Mouse (Mus musculus) midbrain, postnatal 0 days (tissue): ENCODE data around the gene Nolc1. TPM values are rescaled to one million over a fixed set of nuclear protein-coding genes. Genes with fewer than 3 reads are reported as not detected.

Experiments
- ATAC-seq: fragments of 200-750 bp; cut with Nextera tagmentation; 2 replicates; pipeline ENCODE4 v1.8.0; 2017; ENCODE audit warnings: moderate number of reproducible peaks, mild to moderate bottlenecking, moderate TSS enrichment, moderate library complexity; ENCODE audit not compliant: low FRiP score
- DNase-seq: peaks from one replicate; pipeline ENCODE4 v3.0.0-alpha.2; 2015; ENCODE audit warnings: low spot score
- H3K27ac ChIP-seq: fragments of 300-500 bp; sonication (generic); 2 replicates; pipeline ENCODE4 v1.5.1; 2014; ENCODE audit warnings: low read depth, mild to moderate bottlenecking, low read length, mixed read lengths
- H3K27me3 ChIP-seq: fragments of 300-500 bp; sonication (generic); 2 replicates; pipeline ENCODE4 v1.6.1; 2014; ENCODE audit warnings: low read length, control low read depth, mixed read lengths; ENCODE audit not compliant: insufficient read depth
- H3K36me3 ChIP-seq: fragments of 300-500 bp; sonication (generic); 2 replicates; pipeline ENCODE4 v1.6.1; 2014; ENCODE audit warnings: low read length, control low read depth, mixed read lengths; ENCODE audit not compliant: insufficient read depth
- H3K4me1 ChIP-seq: fragments of 300-500 bp; sonication (generic); 2 replicates; pipeline ENCODE4 v1.6.1; 2014; ENCODE audit warnings: mild to moderate bottlenecking, control low read depth, antibody characterized with exemption, low read length, mixed read lengths; ENCODE audit not compliant: insufficient read depth
- H3K4me2 ChIP-seq: fragments of 300-500 bp; sonication (generic); 2 replicates; pipeline ENCODE4 v1.6.1; 2014; ENCODE audit warnings: low read depth, mild to moderate bottlenecking, low read length, mixed read lengths; ENCODE audit not compliant: poor library complexity, severe bottlenecking
- H3K4me3 ChIP-seq: fragments of 300-500 bp; sonication (generic); 2 replicates; pipeline ENCODE4 v1.5.1; 2014; ENCODE audit warnings: low read depth, mild to moderate bottlenecking, low read length, moderate library complexity
- H3K9ac ChIP-seq: fragments of 300-500 bp; sonication (generic); replicated peaks from 2 replicates; pipeline ENCODE4 v1.6.1; 2014; ENCODE audit warnings: mild to moderate bottlenecking, low read length, moderate library complexity, mixed read lengths; ENCODE audit not compliant: poor library complexity, severe bottlenecking
- H3K9me3 ChIP-seq: fragments of 300-500 bp; sonication (generic); 2 replicates; pipeline ENCODE4 v1.6.1; 2016; ENCODE audit warnings: low read length, control low read depth
- CTCF ChIP-seq: IDR thresholded peaks from 2 replicates; pipeline ENCODE4 v1.5.1; 2016; ENCODE audit warnings: antibody characterized with exemption, mild to moderate bottlenecking
- WGBS: fragments of 180-500 bp; shearing (Covaris S2); extraction: QIAGEN DNeasy Blood & Tissue Kit; methylation state at CpG from one replicate; pipeline ENCODE4 v1.1.7; 2014; 5-methylcytosine and 5-hydroxymethylcytosine counted together
- polyA plus RNA-seq: library from polyadenylated mRNA; unstranded; fragments of >200 nt; fragmentation: Nextera tagmentation; extraction: Ambion mirVana; gene quantifications from 2 replicates; pipeline ENCODE4 v1.2.1, GENCODE M21; 2015
- total RNA-seq: library from RNA; depleted of rRNA; stranded (reverse); fragments of >200 nt; gene quantifications from 2 replicates; pipeline ENCODE4 v1.2.3, GENCODE M21; 2014

Nolc1 gene
- total and polyA plus RNA-seq, 2 experiments from 2014 or later, result 26.0 to 63.5 TPM

DNA sequence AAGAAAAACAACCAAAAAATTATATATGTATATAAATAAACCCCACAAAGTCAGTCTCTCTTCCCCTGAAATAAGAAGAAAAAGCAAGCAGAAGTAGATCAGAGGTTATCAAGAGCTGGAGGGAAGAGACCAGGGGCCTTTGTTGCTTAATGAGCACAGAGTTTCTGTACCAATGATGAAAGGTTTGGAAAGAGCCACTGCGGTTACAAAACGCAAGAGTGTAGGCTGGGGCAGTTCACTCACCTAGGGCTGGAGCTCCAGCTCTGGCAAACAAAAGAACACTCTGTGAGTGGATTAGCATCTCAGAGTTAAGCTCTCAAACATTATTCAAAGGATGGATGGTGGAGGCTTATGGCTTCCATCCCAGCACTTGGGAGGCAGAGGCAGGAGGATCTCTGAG is 34.6 kb downstream of the Nolc1 start:
- Histone ChIP-seq H3K4me3 (no peak overlapping the region), H3K27me3 (no peaks in the 10 kb centered on the region), H3K36me3 (no peaks in the 10 kb centered on the region), H3K9ac (no peak overlapping the region), H3K27ac (no peak overlapping the region), H3K4me2 (no peak overlapping the region), H3K4me1 (no peaks in the 10 kb centered on the region), H3K9me3 (no peaks in the 10 kb centered on the region)
- 68% methylated on average over 2 of the region's 2 CpGs for WGBS
- ATAC-seq (no peak), DNase-seq (no peak)
- no peak for TF ChIP-seq CTCF

DNA sequence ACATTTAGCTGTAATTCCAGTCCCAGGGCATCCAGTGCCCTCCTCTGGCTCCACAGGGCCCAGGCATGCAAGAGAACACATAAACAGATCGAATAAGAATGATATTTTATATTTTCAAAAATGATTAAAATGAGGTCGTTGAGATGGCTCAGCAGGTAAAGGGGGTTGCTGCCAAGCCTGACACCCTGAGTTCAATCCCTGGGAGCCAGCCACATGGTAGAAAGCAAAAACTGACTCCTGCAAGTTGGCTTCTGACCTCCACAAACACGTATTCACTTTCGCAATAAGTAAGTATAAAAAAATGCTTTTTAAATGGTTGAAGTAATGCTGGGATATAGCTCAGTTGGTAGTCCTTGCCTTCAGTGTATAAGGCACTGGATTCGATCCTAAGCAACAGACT is 35.1 kb downstream of the Nolc1 start:
- Histone ChIP-seq H3K4me2 (no peak overlapping the region), H3K4me1 (no peaks in the 10 kb centered on the region), H3K36me3 (no peaks in the 10 kb centered on the region), H3K9me3 (no peaks in the 10 kb centered on the region), H3K27ac (no peak overlapping the region), H3K27me3 (no peaks in the 10 kb centered on the region), H3K9ac (no peak overlapping the region), H3K4me3 (no peak overlapping the region)
- WGBS, result 85% methylated on average over 5 of the region's 5 CpGs
- TF ChIP-seq CTCF, result no peak
- ATAC-seq, result no peak
- DNase-seq, result no peak

DNA sequence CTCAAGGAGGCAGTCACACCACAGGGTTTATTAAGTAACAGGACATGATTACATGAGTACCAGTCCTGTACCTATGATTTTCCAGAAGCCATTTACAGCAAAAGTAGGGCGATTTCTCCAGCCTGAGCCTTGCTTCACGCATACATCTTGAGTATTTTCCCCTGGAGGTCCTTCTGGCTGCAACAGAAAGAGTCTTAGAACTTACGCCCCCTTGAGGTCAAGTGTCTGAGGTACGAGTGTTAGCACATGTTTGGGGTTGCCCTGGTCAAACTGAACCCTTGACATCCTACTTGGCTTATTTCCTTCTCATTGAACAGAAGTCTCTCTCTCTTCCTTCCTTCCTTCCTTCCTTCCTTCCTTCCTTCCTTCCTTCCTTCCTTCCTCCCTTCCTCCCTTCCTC is 39.0 kb downstream of the Nolc1 start:
- ATAC-seq (no peak), DNase-seq (no peak)
- Histone ChIP-seq H3K4me3 (no peak overlapping the region), H3K27ac (no peak overlapping the region), H3K36me3 (no peaks in the 10 kb centered on the region), H3K4me2 (no peak overlapping the region), H3K27me3 (no peaks in the 10 kb centered on the region), H3K9ac (no peak overlapping the region), H3K9me3 (no peaks in the 10 kb centered on the region), H3K4me1 (no peaks in the 10 kb centered on the region)
- WGBS, result 65% methylated on average over 4 of the region's 4 CpGs
- TF ChIP-seq CTCF, result no peak

DNA sequence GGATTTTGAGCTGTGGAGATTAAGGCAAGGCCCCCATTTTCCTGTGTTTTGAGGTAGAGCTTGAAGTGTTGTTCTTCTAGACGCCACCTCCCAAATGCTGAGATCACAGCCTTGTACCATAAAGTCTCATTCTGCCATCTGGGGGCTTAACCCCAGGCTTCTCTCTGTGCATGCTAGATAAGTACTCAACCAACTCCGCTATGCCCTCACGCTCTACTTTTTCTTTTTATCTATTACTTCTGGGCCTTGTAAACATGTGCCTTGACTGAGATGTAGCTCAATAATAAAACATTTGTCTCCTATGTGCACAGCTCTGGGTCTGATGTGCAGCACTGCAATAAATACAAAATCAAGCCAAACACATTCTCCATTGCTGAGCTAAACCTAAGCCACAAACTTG is 43.8 kb downstream of the Nolc1 start:
- DNase-seq (no peak), ATAC-seq (no peak)
- H3K4me2 ChIP-seq, result no peak overlapping the region
- H3K9me3 ChIP-seq, result no peaks in the 10 kb centered on the region
- TF ChIP-seq CTCF, result no peak
- H3K36me3 ChIP-seq, result no peaks in the 10 kb centered on the region
- H3K27me3 ChIP-seq, result no peaks in the 10 kb centered on the region
- no peak overlapping the region for H3K27ac ChIP-seq
- H3K9ac ChIP-seq, result no peak overlapping the region
- H3K4me3 ChIP-seq, result no peak overlapping the region
- WGBS, result 79% methylated on average over 3 of the region's 3 CpGs
- no peaks in the 10 kb centered on the region for H3K4me1 ChIP-seq

DNA sequence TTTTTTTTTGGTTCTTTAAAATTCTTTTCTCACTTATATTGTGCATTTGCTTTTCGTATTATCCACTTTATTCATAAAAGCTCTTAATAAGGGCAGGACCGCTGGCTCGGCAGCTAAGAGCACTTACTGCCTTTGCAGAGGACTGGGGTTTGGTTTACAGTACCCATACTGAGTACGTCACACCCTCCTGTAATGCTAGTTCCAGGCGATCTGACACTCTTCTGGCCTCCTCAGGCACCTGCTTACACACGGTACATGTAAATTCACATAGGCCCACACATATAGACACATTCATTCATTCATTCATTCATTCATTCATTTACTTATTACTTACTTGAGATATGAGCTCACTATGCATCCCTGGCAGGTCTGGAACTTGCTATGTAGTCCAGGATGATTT is 45.2 kb downstream of the Nolc1 start:
- Histone ChIP-seq H3K4me1 (no peaks in the 10 kb centered on the region), H3K9ac (no peak overlapping the region), H3K4me3 (no peak overlapping the region), H3K9me3 (no peaks in the 10 kb centered on the region), H3K27me3 (no peaks in the 10 kb centered on the region), H3K27ac (no peak overlapping the region), H3K4me2 (no peak overlapping the region), H3K36me3 (no peaks in the 10 kb centered on the region)
- TF ChIP-seq CTCF, result no peak
- ATAC-seq (no peak), DNase-seq (no peak)
- 83% methylated on average over 6 of the region's 6 CpGs for WGBS

DNA sequence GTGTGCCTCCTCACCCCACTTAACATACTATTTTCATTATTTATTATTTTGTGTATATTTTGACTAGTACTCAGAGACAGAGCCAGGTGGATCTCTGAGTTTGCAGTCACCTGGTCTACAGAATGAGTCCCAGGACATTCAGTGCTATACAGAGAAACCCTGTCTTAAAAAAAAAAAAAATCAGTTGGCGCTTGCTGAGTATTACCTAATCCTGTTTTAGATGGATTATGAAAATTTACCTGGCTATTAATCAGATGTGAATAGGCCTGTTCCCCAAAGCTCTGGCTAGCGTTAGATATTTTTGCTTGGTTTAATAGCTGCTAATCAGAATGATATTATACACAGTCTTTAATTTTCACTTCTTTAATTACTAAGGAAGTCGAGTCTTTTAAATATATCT is 48.2 kb downstream of the Nolc1 start:
- no peak for DNase-seq
- no peaks in the 10 kb centered on the region for H3K9me3 ChIP-seq
- no peaks in the 10 kb centered on the region for H3K27me3 ChIP-seq
- no peak for ATAC-seq
- no peaks in the 10 kb centered on the region for H3K4me1 ChIP-seq
- 77% methylated on average over 3 of the region's 3 CpGs for WGBS
- no peak overlapping the region for H3K27ac ChIP-seq
- H3K4me3 ChIP-seq, result no peak overlapping the region
- no peak overlapping the region for H3K4me2 ChIP-seq
- TF ChIP-seq CTCF, result no peak
- H3K36me3 ChIP-seq, result no peaks in the 10 kb centered on the region
- H3K9ac ChIP-seq, result no peak overlapping the region

DNA sequence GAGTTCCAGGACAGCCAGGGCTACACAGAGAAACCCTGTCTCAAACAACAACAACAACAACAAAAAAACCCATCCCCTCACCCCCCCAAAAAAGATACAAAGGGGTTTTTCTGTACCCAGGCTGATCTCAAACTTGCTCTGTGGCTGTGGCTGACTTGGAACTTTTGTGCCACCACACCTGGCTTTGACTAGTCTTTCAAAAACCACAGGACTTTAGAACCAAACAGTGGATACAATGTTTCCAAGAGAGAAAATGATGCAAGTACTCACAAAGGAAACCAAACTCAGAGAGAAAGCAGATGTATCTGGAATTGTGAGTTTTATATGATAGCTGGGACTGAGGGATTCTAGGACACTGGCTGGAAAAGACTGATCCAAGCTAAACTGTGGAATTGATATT is 49.0 kb downstream of the Nolc1 start:
- H3K4me1 ChIP-seq, result no peaks in the 10 kb centered on the region
- no peak for TF ChIP-seq CTCF
- no peak overlapping the region for H3K4me3 ChIP-seq
- no peak overlapping the region for H3K9ac ChIP-seq
- no peak for ATAC-seq
- no peak for DNase-seq
- no peak overlapping the region for H3K4me2 ChIP-seq
- H3K27ac ChIP-seq, result no peak overlapping the region
- no peaks in the 10 kb centered on the region for H3K9me3 ChIP-seq
- no peaks in the 10 kb centered on the region for H3K27me3 ChIP-seq
- no peaks in the 10 kb centered on the region for H3K36me3 ChIP-seq
